Mouse (Mus musculus) brain, embryonic 14.5 days (tissue): ENCODE measurements at regions not wholly inside any gene's neighbourhood (a gene's known extent, or its start where the extent isn't known, plus 50 kb on each side); places are given as distances from the start of the nearest gene placed in this dataset.

Experiments
- DNase-seq: peaks from one replicate; pipeline ENCODE4 v3.0.0-alpha.2; 2011; ENCODE audit warnings: low read depth
- CTCF ChIP-seq: fragments of 200-500 bp; IDR thresholded peaks from 2 replicates; pipeline ENCODE4 v1.5.1; 2012; ENCODE audit warnings: inconsistent platforms, mild to moderate bottlenecking, moderate library complexity, borderline replicate concordance; ENCODE audit not compliant: insufficient read depth, insufficient read length; ENCODE audit errors: extremely low read depth
- POLR2A ChIP-seq: fragments of 200-500 bp; IDR thresholded peaks from 2 replicates; pipeline ENCODE4 v1.6.1; 2012; ENCODE audit warnings: mild to moderate bottlenecking, inconsistent platforms, borderline replicate concordance; ENCODE audit not compliant: poor library complexity, insufficient read depth, insufficient read length, severe bottlenecking; ENCODE audit errors: extremely low read depth

GRCm38 (mm10) chr13:51899319-51900042 is 53.0 kb downstream of the Gadd45g start:
- no peak for TF ChIP-seq CTCF
- no peak for TF ChIP-seq POLR2A

GRCm38 (mm10) chr13:51900043-51900440 is 53.6 kb downstream of the Gadd45g start:
- no peak for DNase-seq
- no peak for TF ChIP-seq POLR2A
- no peak for TF ChIP-seq CTCF

More at GRCm38 (mm10) chr13:51899319-51900042, 53.0 kb downstream of the Gadd45g start:
- no peak for DNase-seq

GRCm38 (mm10) chr13:51902482-51903285 is 56.2 kb downstream of the Gadd45g start:
- peak; percentile 92 for DNase-seq
- TF ChIP-seq CTCF (no peak), POLR2A (no peak)

GRCm38 (mm10) chr13:51903324-51903939 is 57.0 kb downstream of the Gadd45g start:
- TF ChIP-seq POLR2A (no peak), CTCF (no peak)
- DNase-seq, result peak; percentile 88

- TF ChIP-seq POLR2A (no peak), CTCF (no peak)
Measured at GRCm38 (mm10) chr13:51905270-51905669, 58.8 kb downstream of the Gadd45g start.

GRCm38 (mm10) chr13:51906103-51906502 is 59.6 kb downstream of the Gadd45g start:
- no peak for TF ChIP-seq CTCF
- no peak for TF ChIP-seq POLR2A

More at GRCm38 (mm10) chr13:51905270-51905669, 58.8 kb downstream of the Gadd45g start:
- DNase-seq, result no peak

GRCm38 (mm10) chr13:51908514-51908913 is 62.0 kb downstream of the Gadd45g start:
- DNase-seq, result no peak
- TF ChIP-seq POLR2A (no peak), CTCF (no peak)

More at GRCm38 (mm10) chr13:51906103-51906502, 59.6 kb downstream of the Gadd45g start:
- no peak for DNase-seq

- no peak for TF ChIP-seq POLR2A
- no peak for DNase-seq
Measured at GRCm38 (mm10) chr13:51911296-51911998, 65.0 kb downstream of the Gadd45g start.

- no peak for TF ChIP-seq POLR2A
- TF ChIP-seq CTCF, result no peak
- no peak for DNase-seq
Measured at GRCm38 (mm10) chr13:51912477-51912876, 66.0 kb downstream of the Gadd45g start.

- DNase-seq, result no peak
- TF ChIP-seq POLR2A (no peak), CTCF (no peak)
Measured at GRCm38 (mm10) chr13:51912994-51913393, 66.5 kb downstream of the Gadd45g start.

- DNase-seq, result peak; percentile 62
- TF ChIP-seq POLR2A (no peak), CTCF (no peak)
Measured at GRCm38 (mm10) chr13:51916666-51917240, 70.3 kb downstream of the Gadd45g start.

GRCm38 (mm10) chr13:51917658-51918057 is 71.2 kb downstream of the Gadd45g start:
- peak; percentile 94 for DNase-seq
- TF ChIP-seq POLR2A (no peak), CTCF (no peak)

GRCm38 (mm10) chr13:51918108-51918507 is 71.6 kb downstream of the Gadd45g start:
- TF ChIP-seq POLR2A (no peak), CTCF (no peak)
- DNase-seq, result no peak

- DNase-seq, result peak; percentile 90
- TF ChIP-seq POLR2A (no peak), CTCF (no peak)
Measured at GRCm38 (mm10) chr13:51918781-51919170, 72.3 kb downstream of the Gadd45g start.
